Mouse (Mus musculus) midbrain, embryonic 15.5 days (tissue): ENCODE measurements around the gene Mknk2. TPM values are rescaled to one million over a fixed set of nuclear protein-coding genes. Genes with fewer than 3 reads are reported as not detected.
A peak's percentile ranks its signal among the peaks of the same experiment; 100 is the strongest.

Experiments used
- ATAC-seq: fragments of 200-750 bp; cut with Nextera tagmentation; replicated peaks from 2 replicates; pipeline ENCODE4 v1.8.0; 2017; ENCODE audit warnings: moderate TSS enrichment
- H3K27ac ChIP-seq: fragments of 300-500 bp; sonication (generic); 2 replicates; pipeline ENCODE4 v1.5.1; 2015; ENCODE audit warnings: mild to moderate bottlenecking, inconsistent platforms
- H3K27me3 ChIP-seq: fragments of 300-500 bp; sonication (generic); replicated peaks from 2 replicates; pipeline ENCODE4 v1.6.1; 2015; ENCODE audit warnings: inconsistent platforms
- H3K36me3 ChIP-seq: fragments of 300-500 bp; sonication (generic); replicated peaks from 2 replicates; pipeline ENCODE4 v1.6.1; 2015; ENCODE audit warnings: inconsistent platforms
- H3K4me1 ChIP-seq: fragments of 300-500 bp; sonication (generic); 2 replicates; pipeline ENCODE4 v1.6.1; 2015; ENCODE audit warnings: inconsistent platforms
- H3K4me2 ChIP-seq: fragments of 300-500 bp; sonication (generic); 2 replicates; pipeline ENCODE4 v1.6.1; 2015; ENCODE audit warnings: inconsistent platforms, mild to moderate bottlenecking, moderate library complexity
- H3K4me3 ChIP-seq: fragments of 300-500 bp; sonication (generic); 2 replicates; pipeline ENCODE4 v1.5.1; 2015; ENCODE audit warnings: mild to moderate bottlenecking, inconsistent platforms
- H3K9ac ChIP-seq: fragments of 300-500 bp; sonication (generic); 2 replicates; pipeline ENCODE4 v1.6.1; 2015; ENCODE audit warnings: mild to moderate bottlenecking, inconsistent platforms
- H3K9me3 ChIP-seq: fragments of 300-500 bp; sonication (generic); 2 replicates; pipeline ENCODE4 v1.6.1; 2016; ENCODE audit warnings: inconsistent platforms
- WGBS: fragments of 180-500 bp; shearing (Covaris S2); methylation state at CpG from one replicate; pipeline ENCODE4 v1.1.7; 2015; ENCODE audit warnings: mixed read lengths; 5-methylcytosine and 5-hydroxymethylcytosine counted together
- polyA plus RNA-seq: library from polyadenylated mRNA; unstranded; fragments of >200 nt; fragmentation: Nextera tagmentation; extraction: Ambion mirVana; gene quantifications from 2 replicates; pipeline ENCODE4 v1.2.1, GENCODE M21; 2015

The Mknk2 gene
- polyA plus RNA-seq, 1 experiment from 2014 or later, result 61.5 TPM

- no peaks in the 10 kb centered on the region for H3K27me3 ChIP-seq
- no peak overlapping the region for H3K9ac ChIP-seq
- 0 out of 2 replicates have a peak, but pooled peaks cover 3% of the 10 kb centered on the region for H3K36me3 ChIP-seq
- H3K27ac ChIP-seq, result no peak overlapping the region
- no peak for ATAC-seq
- H3K9me3 ChIP-seq, result no peaks in the 10 kb centered on the region
- 71% methylated on average over 9 of the region's 9 CpGs for WGBS
- peaks cover 27% of the 10 kb centered on the region for H3K4me1 ChIP-seq
- H3K4me3 ChIP-seq, result no peak overlapping the region
- no peak overlapping the region for H3K4me2 ChIP-seq
These were observed 19.9 kb upstream of the Mknk2 start for GRCm38 (mm10) chr10:80697812-80698211.

DNA sequence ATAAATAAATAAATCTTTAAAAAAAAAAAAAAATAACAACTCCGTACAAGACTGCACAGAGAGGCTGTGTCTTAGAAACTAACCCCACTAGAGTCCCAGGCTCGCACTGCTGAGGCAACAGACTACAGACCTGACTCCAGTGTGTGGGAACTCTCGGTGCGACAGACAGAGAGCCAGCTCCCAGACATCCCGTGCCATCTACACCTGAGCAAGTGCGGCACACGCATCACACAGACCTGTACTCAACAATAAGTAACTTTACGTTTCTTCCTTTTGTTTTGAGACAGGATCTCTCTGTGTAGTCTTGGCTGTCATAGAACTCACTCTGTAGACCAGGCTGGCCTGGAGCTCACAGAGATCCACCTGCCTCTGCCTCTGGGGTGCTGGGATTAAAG lies 19.5 kb upstream of the Mknk2 start:
- 90% methylated on average over 8 of the region's 8 CpGs for WGBS
- no peaks in the 10 kb centered on the region for H3K27me3 ChIP-seq
- H3K4me1 ChIP-seq, result peaks cover 24% of the 10 kb centered on the region
- H3K4me3 ChIP-seq, result no peak overlapping the region
- H3K36me3 ChIP-seq, result 0 out of 2 replicates have a peak, but pooled peaks cover 3% of the 10 kb centered on the region
- H3K4me2 ChIP-seq, result no peak overlapping the region
- no peaks in the 10 kb centered on the region for H3K9me3 ChIP-seq
- no peak overlapping the region for H3K9ac ChIP-seq
- ATAC-seq, result no peak
- H3K27ac ChIP-seq, result no peak overlapping the region

DNA sequence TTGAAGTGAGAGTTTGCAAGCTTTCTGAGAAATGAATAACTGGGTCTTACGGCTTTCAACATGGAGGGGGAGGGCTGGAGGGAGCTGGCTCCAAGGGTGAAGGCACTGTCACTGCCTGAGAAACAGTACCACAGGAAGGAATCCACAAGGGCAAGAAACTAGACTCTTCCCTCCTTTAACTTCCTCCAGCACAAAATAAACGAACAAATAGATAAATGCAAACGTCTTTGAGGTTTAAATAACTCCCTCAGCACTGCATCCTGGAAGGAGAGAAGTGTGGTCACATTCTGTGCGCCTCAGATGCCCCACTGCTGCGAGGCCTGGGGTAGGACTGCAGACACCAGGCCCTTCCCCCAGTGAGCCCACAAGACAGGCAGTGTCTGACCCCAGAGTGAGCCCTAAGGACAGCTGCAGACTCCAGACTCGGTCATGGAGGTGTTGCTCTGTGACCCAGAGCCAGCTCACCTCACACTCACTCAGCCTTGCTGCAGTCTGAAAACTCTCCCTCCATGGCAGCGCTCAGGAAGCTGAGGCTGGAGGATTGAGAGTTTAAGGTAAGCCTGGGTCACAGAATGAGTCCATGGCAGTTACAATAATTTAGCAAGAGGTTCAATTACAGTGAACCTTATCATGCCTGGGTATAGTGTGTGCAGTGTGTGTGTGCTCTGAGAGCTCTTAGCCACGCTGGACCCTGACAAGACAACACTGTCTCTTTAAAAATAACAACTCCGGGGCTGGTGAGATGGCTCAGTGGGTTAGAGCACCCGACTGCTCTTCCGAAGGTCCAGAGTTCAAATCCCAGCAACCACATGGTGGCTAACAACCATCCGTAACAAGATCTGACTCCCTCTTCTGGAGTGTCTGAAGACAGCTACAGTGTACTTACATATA lies 18.8 kb upstream of the Mknk2 start:
- no peak overlapping the region for H3K9ac ChIP-seq

GRCm38 (mm10) chr10:80695801-80696501 lies 18.0 kb upstream of the Mknk2 start:
- no peaks in the 10 kb centered on the region for H3K9me3 ChIP-seq
- H3K4me3 ChIP-seq, result no peak overlapping the region
- 76% methylated on average over 10 of the region's 10 CpGs for WGBS

More for the DNA sequence above, 18.8 kb upstream of the Mknk2 start:
- Histone ChIP-seq H3K36me3 (0 out of 2 replicates have a peak, but pooled peaks cover 3% of the 10 kb centered on the region), H3K4me2 (no peak overlapping the region), H3K27ac (no peak overlapping the region), H3K4me1 (peaks cover 24% of the 10 kb centered on the region), H3K27me3 (no peaks in the 10 kb centered on the region), H3K9me3 (no peaks in the 10 kb centered on the region), H3K4me3 (no peak overlapping the region)
- 74% methylated on average over 12 of the region's 12 CpGs for whole genome bisulfite sequencing
- ATAC-seq, result no peak

GRCm38 (mm10) chr10:80695186-80695585 lies 17.3 kb upstream of the Mknk2 start:
- H3K9me3 ChIP-seq, result no peaks in the 10 kb centered on the region
- no peak overlapping the region for H3K27ac ChIP-seq
- H3K9ac ChIP-seq, result no peak overlapping the region
- H3K4me1 ChIP-seq, result peaks cover 12% of the 10 kb centered on the region
- H3K36me3 ChIP-seq, result peaks cover 10% of the 10 kb centered on the region
- H3K4me2 ChIP-seq, result no peak overlapping the region
- WGBS, result 84% methylated on average over 2 of the region's 2 CpGs
- ATAC-seq, result no peak
- H3K27me3 ChIP-seq, result no peaks in the 10 kb centered on the region
- H3K4me3 ChIP-seq, result no peak overlapping the region

More at GRCm38 (mm10) chr10:80695801-80696501, 18.0 kb upstream of the Mknk2 start:
- Histone ChIP-seq H3K4me1 (peaks cover 20% of the 10 kb centered on the region), H3K4me2 (no peak overlapping the region), H3K27me3 (no peaks in the 10 kb centered on the region), H3K27ac (no peak overlapping the region), H3K36me3 (peaks cover 6% of the 10 kb centered on the region; the same call in 1 of the 2 replicates), H3K9ac (no peak overlapping the region)
- no peak for ATAC-seq

GRCm38 (mm10) chr10:80694159-80694938 lies 16.4 kb upstream of the Mknk2 start:
- Histone ChIP-seq H3K27ac (no peak overlapping the region), H3K4me1 (peaks cover 7% of the 10 kb centered on the region; the same call in 1 of the 2 replicates), H3K27me3 (no peaks in the 10 kb centered on the region), H3K9ac (no peak overlapping the region), H3K36me3 (peaks cover 19% of the 10 kb centered on the region), H3K4me2 (no peak overlapping the region), H3K9me3 (no peaks in the 10 kb centered on the region), H3K4me3 (no peak overlapping the region)
- 90% methylated on average over 13 of the region's 13 CpGs for WGBS
- no peak for ATAC-seq

DNA sequence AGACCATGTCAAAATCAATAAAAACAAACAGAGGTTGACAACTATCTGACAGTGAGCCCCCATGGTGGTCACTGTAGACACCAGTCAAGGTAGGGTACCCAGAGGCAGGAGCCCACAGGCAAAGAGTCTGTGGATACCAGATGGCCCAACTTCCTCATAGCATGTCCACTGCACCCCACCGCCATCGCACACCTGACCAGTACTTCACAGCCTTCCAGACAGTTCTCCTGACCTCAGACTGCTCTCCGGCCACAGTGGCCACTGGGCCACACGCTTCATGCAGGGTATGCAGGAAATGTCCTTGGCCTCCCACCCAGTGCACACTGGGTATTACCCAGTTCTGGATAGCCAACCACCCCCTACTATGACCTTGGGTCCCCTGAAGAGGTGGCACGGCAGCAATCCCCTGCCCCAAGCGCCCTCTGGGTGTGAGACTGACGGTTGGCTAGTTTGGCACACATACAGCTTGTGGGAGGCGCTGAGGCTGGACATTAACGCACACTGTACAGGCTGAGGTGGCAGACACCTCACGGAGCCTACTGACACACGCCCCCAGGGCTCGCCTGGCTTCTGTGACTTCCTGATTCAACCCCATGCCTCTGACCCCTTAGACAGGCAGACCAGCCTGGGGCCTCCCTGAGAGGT lies 15.6 kb upstream of the Mknk2 start:
- H3K4me1 ChIP-seq, result peaks cover 7% of the 10 kb centered on the region; the same call in 1 of the 2 replicates
- no peak for ATAC-seq
- no peak overlapping the region for H3K4me3 ChIP-seq
- H3K36me3 ChIP-seq, result peaks cover 24% of the 10 kb centered on the region
- 90% methylated on average over 12 of the region's 12 CpGs for WGBS
- H3K9ac ChIP-seq, result no peak overlapping the region
- H3K9me3 ChIP-seq, result no peaks in the 10 kb centered on the region
- H3K4me2 ChIP-seq, result no peak overlapping the region
- H3K27ac ChIP-seq, result no peak overlapping the region
- no peaks in the 10 kb centered on the region for H3K27me3 ChIP-seq

GRCm38 (mm10) chr10:80692249-80693165 lies 14.6 kb upstream of the Mknk2 start:
- H3K4me3 ChIP-seq, result no peak overlapping the region
- no peak overlapping the region for H3K4me2 ChIP-seq
- WGBS, result 85% methylated on average over 14 of the region's 14 CpGs
- H3K27ac ChIP-seq, result no peak overlapping the region
- H3K9me3 ChIP-seq, result no peaks in the 10 kb centered on the region
- no peak overlapping the region for H3K9ac ChIP-seq
- H3K36me3 ChIP-seq, result peaks cover 24% of the 10 kb centered on the region
- no peaks in the 10 kb centered on the region for H3K4me1 ChIP-seq
- no peak for ATAC-seq
- H3K27me3 ChIP-seq, result no peaks in the 10 kb centered on the region

DNA sequence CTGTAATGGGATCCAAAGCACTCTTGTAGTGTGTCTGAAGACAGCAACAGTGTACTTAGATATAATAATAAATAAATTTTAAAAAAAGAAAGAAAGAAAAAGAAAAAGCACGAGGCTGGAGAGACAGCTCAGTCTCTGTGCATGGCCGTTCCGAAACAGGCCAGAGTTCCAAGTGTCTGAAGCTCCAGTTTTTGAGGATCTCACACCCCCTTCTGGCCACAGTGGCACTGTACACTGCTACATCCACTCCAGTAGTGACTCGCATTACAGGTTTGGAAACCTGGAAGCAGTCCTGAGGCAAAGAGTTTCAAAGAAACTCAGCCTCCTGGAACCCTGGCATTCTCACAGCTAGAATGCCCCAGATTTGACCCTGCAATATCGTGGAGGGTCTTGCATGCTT lies 9.9 kb upstream of the Mknk2 start:
- 0 out of 2 replicates have a peak, but pooled peaks have one; percentile 58 for ATAC-seq
- no peak overlapping the region for H3K9ac ChIP-seq
- H3K4me3 ChIP-seq, result no peak overlapping the region
- no peaks in the 10 kb centered on the region for H3K4me1 ChIP-seq
- WGBS, result 35% methylated on average over 5 of the region's 5 CpGs
- no peak overlapping the region for H3K4me2 ChIP-seq
- H3K27ac ChIP-seq, result no peak overlapping the region
- H3K9me3 ChIP-seq, result no peaks in the 10 kb centered on the region
- no peaks in the 10 kb centered on the region for H3K27me3 ChIP-seq
- H3K36me3 ChIP-seq, result peaks cover 47% of the 10 kb centered on the region

DNA sequence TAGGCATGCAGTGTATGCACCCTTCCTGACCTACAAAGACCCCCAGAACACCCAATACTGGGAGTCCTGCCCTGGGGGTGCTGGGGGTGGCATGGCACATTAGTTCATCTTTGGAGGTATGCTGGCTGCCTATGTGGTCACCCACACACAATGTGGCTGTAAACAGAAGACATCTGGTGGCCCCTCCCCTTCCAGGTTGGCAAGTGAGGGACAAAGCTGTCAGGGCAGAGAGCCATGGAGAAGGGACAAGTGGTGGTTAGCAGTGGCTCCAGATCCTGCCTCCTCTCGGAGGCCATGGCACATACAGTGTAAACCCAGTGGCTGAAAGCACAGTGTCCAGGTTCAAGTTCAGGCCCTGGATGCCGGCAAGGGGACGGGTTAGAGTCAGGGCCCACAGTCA lies 8.7 kb upstream of the Mknk2 start:
- Histone ChIP-seq H3K27ac (no peak overlapping the region), H3K4me1 (no peaks in the 10 kb centered on the region), H3K9ac (no peak overlapping the region), H3K4me3 (no peak overlapping the region), H3K36me3 (peaks cover 47% of the 10 kb centered on the region), H3K4me2 (no peak overlapping the region), H3K27me3 (no peaks in the 10 kb centered on the region), H3K9me3 (no peaks in the 10 kb centered on the region)
- 94% methylated on average over 3 of the region's 3 CpGs for WGBS
- no peak for ATAC-seq

DNA sequence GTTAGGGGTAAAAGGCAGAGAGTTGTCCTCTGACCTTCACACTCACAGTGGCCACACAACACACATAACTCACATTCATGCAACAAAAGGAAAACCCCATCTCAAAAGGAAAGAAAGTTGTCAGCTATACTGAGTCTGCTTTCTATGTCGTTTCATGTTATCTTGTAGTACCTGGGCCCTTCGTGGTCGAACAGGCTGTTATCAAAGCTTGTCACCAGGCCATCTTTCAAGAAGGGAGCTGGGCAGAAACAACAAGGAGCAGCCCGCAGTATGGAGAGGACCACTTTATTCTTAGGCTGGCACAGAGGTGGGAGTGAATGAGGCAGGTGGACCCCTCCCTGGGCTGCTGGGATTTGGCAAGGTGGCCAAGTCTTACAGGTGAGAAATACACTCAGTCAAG lies 7.1 kb upstream of the Mknk2 start:
- Histone ChIP-seq H3K36me3 (peaks cover 37% of the 10 kb centered on the region), H3K4me3 (no peak overlapping the region), H3K4me2 (no peak overlapping the region), H3K27ac (no peak overlapping the region), H3K27me3 (no peaks in the 10 kb centered on the region), H3K9me3 (no peaks in the 10 kb centered on the region), H3K9ac (no peak overlapping the region), H3K4me1 (no peaks in the 10 kb centered on the region)
- WGBS, result 93% methylated on average over 4 of the region's 4 CpGs
- no peak for ATAC-seq
